Mouse (Mus musculus) ES-E14 (cell line): ENCODE data around the gene Kcnj14.

ENCODE experiments used
- HCFC1 ChIP-seq: IDR thresholded peaks from 2 replicates; pipeline ENCODE4 v1.6.1; 2012; ENCODE audit warnings: low read length, inconsistent platforms, borderline replicate concordance; ENCODE audit not compliant: insufficient read depth
- ZNF384 ChIP-seq: IDR thresholded peaks from 2 replicates; pipeline ENCODE4 v1.6.1; 2012; ENCODE audit warnings: low read depth, low read length, inconsistent platforms

DNA sequence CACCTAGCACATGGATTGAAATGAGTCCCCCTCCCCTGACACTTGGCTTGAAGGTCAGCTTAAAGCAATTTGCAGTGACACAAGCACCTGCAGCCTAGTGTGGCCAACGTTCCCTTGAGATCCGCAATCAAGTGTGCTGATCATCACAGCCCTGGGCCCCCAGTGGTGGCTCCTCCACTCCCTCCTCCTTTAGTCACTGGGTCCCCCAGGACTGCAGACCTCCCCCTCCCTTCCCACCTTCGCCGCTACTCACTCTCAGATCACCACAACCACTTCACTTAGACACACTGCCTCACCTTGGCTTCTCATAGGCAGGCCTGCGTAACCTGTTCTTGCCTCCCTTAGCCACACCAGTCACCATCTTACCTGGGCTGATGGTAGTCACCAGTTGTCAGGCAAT lies 18.6 kb downstream of the Kcnj14 start:
- TF ChIP-seq HCFC1, result no peak
- no peak for TF ChIP-seq ZNF384
